In genomic region chr11:59662249-59662788, GRCm38 (mm10) we compare ENCODE assay signal across 1 mouse cellular context.
TF ChIP-seq lines count a peak whose summit lies in the region.

No protein-coding gene starts in this region.

TF ChIP-seq in CH12.LX, 34 proteins besides CTCF, POLR2A, EP300 and RAD21 (continued from another document):
- TF ChIP-seq MEF2A (IDR thresholded peaks at IDR 0.05; ENCODE audit: borderline replicate concordance, low read depth, low read length), result no peak; the same call in 1 of the 2 replicates
- TF ChIP-seq CHD2 (IDR thresholded peaks at IDR 0.05; ENCODE audit: low read length), result peak; percentile 90
- no peak for TF ChIP-seq ZKSCAN1 (IDR thresholded peaks at IDR 0.05; ENCODE audit: borderline replicate concordance, low read depth, low read length)
- peak; percentile 64 for TF ChIP-seq ELF1 (IDR thresholded peaks at IDR 0.05; ENCODE audit: low read depth, low read length)
- TF ChIP-seq UBTF (IDR thresholded peaks at IDR 0.05; ENCODE audit: low read depth, low read length), result peak; percentile 83
- no peak for TF ChIP-seq SMC3 (IDR thresholded peaks at IDR 0.05; ENCODE audit: low read depth, low read length)
- peak; percentile 42; the same call in 1 of the 2 replicates for TF ChIP-seq HCFC1 (IDR thresholded peaks at IDR 0.05; ENCODE audit: low read depth, low read length)
- no peak for TF ChIP-seq E2F4 (IDR thresholded peaks at IDR 0.05; ENCODE audit: insufficient replicate concordance, low read depth, low read length)
- 0 out of 2 replicates have a peak, but pooled peaks have one; percentile 52 for TF ChIP-seq KAT2A (IDR thresholded peaks at IDR 0.05; ENCODE audit: insufficient replicate concordance, low read length)
- no peak for TF ChIP-seq RCOR1 (conservative IDR thresholded peaks at IDR 0.05; ENCODE audit: low read depth, low read length)
